Mouse (Mus musculus): ENCODE measurements around the gene Chst8.

Gene Chst8

DNA sequence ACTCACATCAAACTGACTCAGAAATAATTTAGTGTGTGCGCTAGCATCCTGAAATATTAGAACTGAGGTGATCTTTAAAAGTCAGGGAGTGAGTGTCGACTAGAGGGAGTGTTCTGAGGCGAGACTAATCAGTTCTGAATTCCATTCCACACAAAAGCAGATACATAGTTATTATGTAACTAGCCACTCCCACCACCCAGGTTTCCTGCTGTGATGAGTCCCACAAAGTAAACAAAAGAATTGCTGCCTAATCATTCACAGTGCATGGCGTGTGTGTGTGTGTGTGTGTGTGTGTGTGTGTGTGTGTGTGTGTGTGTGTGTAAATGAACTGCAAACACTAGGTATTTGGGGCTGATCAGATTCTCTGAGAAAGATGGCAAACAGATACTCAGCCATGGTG, 108.1 kb downstream of the Chst8 start:
- DNase-seq (ENCODE audit: low read depth), result no peak

- no peak for DNase-seq (ENCODE audit: low read depth)
Measured at GRCm38 (mm10) chr7:34703437-34703836, 109.1 kb downstream of the Chst8 start.

- DNase-seq (ENCODE audit: low read depth), result no peak
Measured at GRCm38 (mm10) chr7:34702718-34703351, 109.7 kb downstream of the Chst8 start.

DNA sequence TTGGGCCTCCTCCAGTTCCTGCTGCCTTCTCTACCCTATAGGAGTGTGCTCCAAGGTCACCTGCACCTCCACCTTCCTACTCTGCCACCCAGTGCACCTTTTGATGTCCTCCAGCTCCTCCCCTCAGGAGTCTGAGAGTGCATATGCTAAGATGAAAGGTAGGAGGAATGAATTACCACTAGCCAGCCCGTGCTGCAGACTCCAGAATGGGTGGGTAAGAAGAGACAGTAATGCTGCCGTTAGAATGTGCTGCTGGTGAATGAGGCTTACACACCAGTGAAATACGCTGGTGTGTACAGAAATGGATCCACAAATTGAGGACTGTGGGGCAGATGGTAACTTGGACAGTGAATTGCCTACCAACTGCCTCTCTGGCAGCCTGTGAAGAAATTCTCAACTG, 112.6 kb downstream of the Chst8 start:
- DNase-seq (ENCODE audit: low read depth), result no peak

GRCm38 (mm10) chr7:34698221-34698620, 114.3 kb downstream of the Chst8 start:
- DNase-seq (ENCODE audit: low read depth), result no peak

DNA sequence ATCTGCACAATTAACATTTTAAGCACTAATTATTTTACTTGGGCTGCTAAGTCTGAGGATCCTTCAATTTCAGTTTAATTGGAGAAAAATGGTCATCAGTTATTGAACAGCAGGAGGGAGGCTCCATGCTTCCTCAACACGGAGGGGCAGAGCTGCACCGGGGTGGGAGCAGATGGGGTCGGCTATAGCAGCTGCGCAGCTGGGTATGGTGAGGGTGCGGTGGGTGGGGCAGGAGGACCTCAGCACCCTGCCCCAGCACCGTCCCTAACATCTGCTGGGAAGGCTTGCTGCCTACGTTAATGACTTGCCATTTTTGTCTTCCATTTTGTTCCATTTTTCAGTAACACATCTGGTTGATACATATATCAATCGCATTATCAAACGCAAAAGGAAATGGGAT, 116.4 kb downstream of the Chst8 start:
- DNase-seq (ENCODE audit: low read depth), result no peak

GRCm38 (mm10) chr7:34694898-34695297, 117.6 kb downstream of the Chst8 start:
- no peak for DNase-seq (ENCODE audit: low read depth)

- DNase-seq (ENCODE audit: low read depth), result no peak
Measured at GRCm38 (mm10) chr7:34693916-34694315, 118.6 kb downstream of the Chst8 start.

DNA sequence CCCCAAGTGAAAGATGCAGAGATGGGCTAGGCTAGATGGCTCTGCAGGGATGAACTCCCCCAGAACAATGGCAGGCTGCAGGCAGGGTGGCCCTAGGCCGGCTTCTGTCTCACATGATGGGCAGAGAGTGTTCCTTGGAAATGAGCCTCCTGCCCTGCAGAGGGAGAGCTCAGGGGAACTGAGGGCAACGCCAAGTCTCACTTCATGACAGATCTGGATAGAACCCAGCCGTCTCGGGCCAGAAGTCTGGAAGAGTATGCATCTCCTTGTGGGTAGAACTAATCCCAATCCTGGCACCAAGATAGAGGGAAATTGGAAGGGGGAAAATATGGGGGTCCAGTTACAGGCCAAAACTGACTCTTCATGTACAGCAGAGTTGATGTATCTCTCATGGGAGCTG, 119.4 kb downstream of the Chst8 start:
- no peak for DNase-seq (ENCODE audit: low read depth)

GRCm38 (mm10) chr7:34690111-34690510, 122.4 kb downstream of the Chst8 start:
- DNase-seq (ENCODE audit: low read depth), result no peak

- no peak for DNase-seq (ENCODE audit: low read depth)
Measured at GRCm38 (mm10) chr7:34689028-34689427, 123.5 kb downstream of the Chst8 start.

DNA sequence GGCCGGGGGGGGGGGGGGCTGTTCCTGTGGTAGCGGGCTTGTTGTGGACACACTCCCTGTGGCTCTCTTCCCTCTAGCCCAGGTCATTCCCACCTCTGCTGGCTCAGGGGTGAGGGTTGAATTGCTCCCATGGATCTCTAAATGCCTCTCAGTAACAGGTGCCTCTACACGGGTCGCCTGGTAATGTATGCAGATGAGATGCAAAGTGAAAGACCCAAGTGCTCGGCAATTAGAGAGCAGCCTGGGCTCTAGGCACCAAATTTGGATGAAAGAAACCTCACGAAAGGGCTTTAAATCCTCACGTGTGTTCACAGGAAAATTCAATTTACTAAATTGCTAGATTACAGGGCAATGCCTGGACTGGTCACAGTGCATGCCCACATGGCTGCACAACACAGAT, 126.7 kb downstream of the Chst8 start:
- no peak for DNase-seq (ENCODE audit: low read depth)

GRCm38 (mm10) chr7:34685176-34685575, 127.3 kb downstream of the Chst8 start:
- DNase-seq (ENCODE audit: low read depth), result no peak

DNA sequence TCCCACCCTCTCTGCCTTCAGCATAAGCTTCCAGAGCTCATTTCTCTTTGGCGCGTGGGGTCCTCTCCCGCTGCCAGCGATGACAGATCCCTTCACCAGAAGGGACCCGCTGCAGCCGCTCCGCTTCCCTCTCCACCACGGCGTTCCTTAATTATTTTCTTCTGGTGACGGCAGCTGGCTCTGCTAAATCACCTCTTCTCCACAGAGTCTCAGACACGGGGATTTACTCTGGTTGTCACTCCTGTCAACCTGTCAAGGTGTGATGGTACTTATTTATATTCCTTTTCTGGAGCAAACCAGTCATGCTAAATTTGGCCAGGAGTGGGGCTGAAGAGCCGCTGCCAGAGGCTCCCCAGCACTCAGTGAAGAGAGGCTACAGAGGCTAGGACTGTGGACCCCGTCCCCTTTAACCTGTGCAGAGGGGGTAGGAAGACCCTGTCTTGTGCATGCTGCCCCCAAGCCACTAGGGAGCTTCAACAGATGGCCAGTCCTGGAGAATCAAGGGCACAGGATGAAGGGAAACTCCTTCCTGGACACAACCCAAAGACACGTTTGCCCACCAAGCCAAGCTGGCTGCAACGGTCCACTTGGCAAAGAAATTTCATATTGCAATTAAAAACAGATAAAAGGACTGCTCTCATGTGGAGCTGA, 131.6 kb downstream of the Chst8 start:
- DNase-seq (ENCODE audit: low read depth), result no peak

- DNase-seq (ENCODE audit: low read depth), result no peak
Measured at GRCm38 (mm10) chr7:34679886-34680285, 132.6 kb downstream of the Chst8 start.

GRCm38 (mm10) chr7:34675831-34676514, 136.5 kb downstream of the Chst8 start:
- peak; percentile 61 for DNase-seq (ENCODE audit: low read depth)

DNA sequence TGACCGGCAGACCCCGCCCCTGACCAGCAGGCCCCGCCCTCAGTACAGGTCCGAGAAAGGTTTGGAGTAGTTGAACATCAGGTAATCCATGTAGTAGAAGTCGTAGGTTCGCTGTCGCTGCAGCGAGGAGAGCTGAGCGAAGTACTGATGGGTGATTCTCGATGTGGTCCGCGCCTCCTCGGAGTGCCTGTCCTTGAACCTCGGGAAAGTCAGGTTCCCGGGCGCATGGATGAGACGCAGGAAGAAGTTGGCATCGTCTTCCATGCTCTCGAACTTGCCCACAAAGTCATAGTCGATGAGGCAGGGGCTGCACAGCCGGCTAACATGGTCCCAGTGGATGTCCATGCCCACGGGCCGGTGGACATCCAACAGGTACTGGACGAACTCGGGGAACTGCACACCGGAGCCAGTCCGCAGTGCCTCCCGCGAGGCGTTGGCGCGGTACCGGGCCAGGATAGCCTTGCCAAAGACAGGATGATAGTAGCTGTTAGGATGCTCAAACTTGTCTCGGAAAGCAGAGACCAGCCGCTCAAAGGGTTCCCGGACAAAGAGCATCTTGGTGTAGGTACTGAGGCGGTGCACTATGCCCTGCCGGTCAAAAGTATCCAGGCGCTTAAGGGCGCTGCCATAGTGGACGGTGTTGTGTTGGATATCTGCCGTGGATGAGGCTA, 137.3 kb downstream of the Chst8 start:
- no peak for DNase-seq (ENCODE audit: low read depth)

- DNase-seq (ENCODE audit: low read depth), result no peak
Measured at GRCm38 (mm10) chr7:34672916-34673315, 139.6 kb downstream of the Chst8 start.

DNA sequence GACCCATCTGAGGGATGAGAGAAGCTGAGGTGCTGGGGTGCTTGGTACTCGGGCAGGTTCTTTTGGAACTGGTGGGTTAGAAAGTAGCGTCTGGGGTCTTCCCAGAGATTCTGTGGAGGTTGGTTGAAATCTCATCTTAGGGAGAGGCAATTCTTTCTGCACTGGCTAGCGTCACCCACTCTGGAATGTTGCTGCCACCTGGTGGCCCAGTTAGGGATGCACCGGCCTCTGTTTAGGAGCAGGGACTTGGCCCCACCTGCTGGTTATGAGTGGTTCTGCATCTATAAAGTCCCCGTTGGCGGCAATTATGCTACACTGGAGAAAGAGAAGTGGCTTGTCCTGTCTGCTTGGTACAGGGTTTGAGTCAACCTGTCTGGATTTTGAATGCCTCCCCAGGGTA, 140.6 kb downstream of the Chst8 start:
- peak; percentile 83 for DNase-seq (ENCODE audit: low read depth)

- DNase-seq (ENCODE audit: low read depth), result no peak
Measured at GRCm38 (mm10) chr7:34670778-34671177, 141.7 kb downstream of the Chst8 start.

- no peak for DNase-seq (ENCODE audit: low read depth)
Measured at GRCm38 (mm10) chr7:34669336-34669735, 143.2 kb downstream of the Chst8 start.

- no peak for DNase-seq (ENCODE audit: low read depth)
Measured at GRCm38 (mm10) chr7:34667874-34668273, 144.6 kb downstream of the Chst8 start.

DNA sequence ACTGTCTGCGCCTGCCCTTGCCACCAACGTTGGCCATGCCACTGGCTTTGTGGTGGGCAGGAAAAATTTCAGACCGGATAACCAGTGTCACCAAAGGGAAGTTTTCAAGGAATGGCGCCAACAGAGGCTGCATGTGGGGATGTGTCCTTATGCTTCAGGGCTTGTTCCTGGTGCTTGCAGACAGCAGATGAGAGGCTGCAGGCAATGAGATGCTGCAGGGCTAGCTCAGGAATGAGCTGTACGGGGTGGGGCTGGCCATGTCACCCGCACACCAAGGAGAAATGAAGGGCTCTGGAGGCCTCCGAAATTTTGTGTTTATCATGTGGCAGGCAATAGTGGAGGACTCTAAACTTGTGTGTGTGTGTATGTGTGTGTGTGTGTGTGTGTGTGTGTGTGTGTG, 149.4 kb downstream of the Chst8 start:
- DNase-seq (ENCODE audit: low read depth), result no peak
